Mouse (Mus musculus) spleen, postnatal 10 days (tissue): ENCODE results near the gene Cd300lf.

Experiments used
- DNase-seq, 2 experiments: peaks; one replicate each; pipeline ENCODE4 v3.0.0; 2021 to 2022; ENCODE audit warnings: low spot score in 2 of 2

Gene Cd300lf

GRCm38 (mm10) chr11:115133800-115134199 lies at the start of gene Cd300lf:
Cd300lf (minus strand) TSS chr11:115133992.
- DNase-seq = peak in 1 of 2 experiments; percentile 38

GRCm38 (mm10) chr11:115181913-115182638 lies 48.3 kb upstream of the Cd300lf start:
- peak; percentile 81 to 91 for DNase-seq

- no peak for DNase-seq
These were observed 46.1 kb upstream of the Cd300lf start for GRCm38 (mm10) chr11:115179881-115180280.

GRCm38 (mm10) chr11:115179191-115179590 lies 45.4 kb upstream of the Cd300lf start:
- no peak for DNase-seq

GRCm38 (mm10) chr11:115178766-115179165 lies 45.0 kb upstream of the Cd300lf start:
- DNase-seq = no peak

GRCm38 (mm10) chr11:115177559-115178195 lies 43.9 kb upstream of the Cd300lf start:
- DNase-seq = no peak

- no peak for DNase-seq
These were observed 42.8 kb upstream of the Cd300lf start for GRCm38 (mm10) chr11:115176399-115177190.

GRCm38 (mm10) chr11:115173549-115174339 lies 40.0 kb upstream of the Cd300lf start:
- peak in 1 of 2 experiments; percentile 39 for DNase-seq

- DNase-seq = no peak
These were observed 39.1 kb upstream of the Cd300lf start for GRCm38 (mm10) chr11:115172825-115173287.

GRCm38 (mm10) chr11:115171125-115171524 lies 37.3 kb upstream of the Cd300lf start:
- DNase-seq = no peak

GRCm38 (mm10) chr11:115169430-115169829 lies 35.6 kb upstream of the Cd300lf start:
- DNase-seq = no peak

GRCm38 (mm10) chr11:115167631-115168249 lies 33.9 kb upstream of the Cd300lf start:
- DNase-seq = no peak

GRCm38 (mm10) chr11:115166776-115167175 lies 33.0 kb upstream of the Cd300lf start:
- no peak for DNase-seq

- DNase-seq = no peak
These were observed 31.2 kb upstream of the Cd300lf start for GRCm38 (mm10) chr11:115164976-115165374.

- DNase-seq = no peak
These were observed 30.7 kb upstream of the Cd300lf start for GRCm38 (mm10) chr11:115164341-115164975.

- DNase-seq = peak; percentile 47 to 68
These were observed 29.9 kb upstream of the Cd300lf start for GRCm38 (mm10) chr11:115163568-115164150.

GRCm38 (mm10) chr11:115162832-115163480 lies 29.2 kb upstream of the Cd300lf start, which contains the start of gene Slc9a3r1:
Slc9a3r1 (plus strand) TSS chr11:115163341.
- peak; percentile 96 to 99 for DNase-seq

- no peak for DNase-seq
These were observed 28.4 kb upstream of the Cd300lf start for GRCm38 (mm10) chr11:115162205-115162601.

- peak in 1 of 2 experiments; percentile 45 for DNase-seq
These were observed 27.9 kb upstream of the Cd300lf start for GRCm38 (mm10) chr11:115161578-115162204.
